Mouse (Mus musculus): ENCODE measurements around the gene AU021092. TPM values are rescaled to one million over a fixed set of nuclear protein-coding genes. Genes with fewer than 3 reads are reported as not detected.

The AU021092 gene
- polyA plus RNA-seq (2012; rRNA removed): 78.3 and 86.0 TPM in 2 replicates

GRCm38 (mm10) chr16:5222140-5222539 is at the start of gene AU021092:
Gene AU021092 (minus strand): TSS chr16:5222299.

GRCm38 (mm10) chr16:5255779-5256496 is 33.8 kb upstream of the AU021092 start, which contains the start of gene Eef2kmt:
Gene Eef2kmt (minus strand): TSS chr16:5255983.

DNA sequence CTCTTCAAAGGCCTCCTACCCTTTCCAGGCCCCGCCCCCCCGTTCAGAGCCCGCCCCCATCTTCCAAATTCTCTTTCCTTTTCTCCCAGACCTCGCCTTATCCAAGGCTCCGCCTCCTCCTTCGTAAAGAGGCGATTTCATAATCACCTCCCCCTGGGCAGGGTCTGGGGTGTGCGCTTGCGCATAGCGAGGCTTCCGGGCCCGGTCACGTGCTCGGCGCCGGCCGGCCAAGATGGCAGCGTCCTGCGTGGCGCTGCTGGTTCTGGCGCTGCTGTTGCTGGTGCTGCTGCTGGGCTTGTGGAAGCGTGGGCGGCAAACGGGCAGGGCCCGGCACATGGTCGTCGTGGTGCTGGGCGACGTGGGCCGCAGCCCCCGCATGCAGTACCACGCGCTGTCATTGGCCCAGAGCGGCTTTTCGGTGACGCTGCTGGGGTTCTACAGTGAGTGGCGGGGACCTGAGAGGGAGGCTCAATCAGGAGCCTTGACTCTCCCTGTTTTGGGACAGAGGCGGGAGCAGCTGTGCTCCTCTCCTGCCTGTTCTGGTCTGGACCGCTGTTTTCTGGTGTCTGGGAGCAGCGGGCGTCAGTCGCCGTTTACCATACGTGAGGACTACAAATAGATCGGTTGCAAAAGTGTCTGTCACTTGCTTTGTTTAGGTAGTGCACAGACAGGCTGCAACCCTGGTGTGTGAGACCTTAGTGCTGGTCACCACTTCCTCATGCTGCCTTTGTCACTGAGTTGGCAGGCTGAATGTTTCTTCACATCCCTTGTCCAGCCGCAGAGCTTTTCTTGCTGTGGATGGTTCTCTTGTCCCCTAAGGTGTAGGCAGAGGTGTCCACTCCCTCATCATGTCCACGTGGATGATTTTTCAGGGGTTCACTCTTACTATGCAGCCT is 11.6 kb upstream of the AU021092 start, which contains the start of gene Alg1:
Alg1 (plus strand) TSS at position 204 of the 896 bp plus-strand sequence.

DNA sequence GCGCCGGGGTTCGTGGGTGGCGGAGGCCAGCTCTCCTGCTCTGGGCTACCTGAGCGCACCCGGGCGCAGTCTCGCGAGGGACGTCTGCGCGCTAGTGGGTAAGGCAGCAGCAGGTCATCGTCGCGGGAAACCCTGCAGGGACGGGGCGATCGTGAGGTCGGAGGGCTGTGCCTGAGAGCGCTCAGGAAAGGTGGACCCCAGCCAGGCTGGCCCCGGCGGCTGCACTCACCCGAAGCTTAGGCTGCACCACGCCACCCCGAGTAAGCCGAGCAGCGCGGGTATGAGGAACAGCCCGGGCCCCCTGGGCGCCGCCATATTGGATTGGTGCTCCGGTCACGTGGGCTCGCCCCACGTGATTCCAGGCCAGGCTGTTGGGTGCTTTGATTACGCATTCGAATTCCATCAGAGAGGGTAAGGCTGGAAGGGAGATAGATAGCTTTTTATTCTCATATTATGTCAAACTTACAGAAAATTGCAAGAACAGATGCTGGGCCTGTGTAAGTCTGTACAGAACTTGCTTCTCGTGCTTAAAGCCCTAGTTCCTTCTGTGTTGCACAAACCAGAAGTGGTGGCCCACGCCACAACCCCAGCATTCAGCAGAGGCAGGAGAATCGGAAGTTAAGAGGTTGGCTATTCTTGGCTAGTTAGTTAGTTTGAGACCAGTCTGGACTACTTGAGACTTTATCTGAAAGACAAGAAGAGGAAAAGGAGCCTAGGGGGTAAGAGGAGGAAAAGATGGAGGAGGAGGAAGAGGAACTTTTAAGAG is 18.2 kb downstream of the AU021092 start, which contains the start of gene Nagpa:
Nagpa (minus strand) TSS at position 345 of the 766 bp plus-strand sequence.

Other genes with a start within 250 kb of the AU021092 start
- gene Sept12, start 224.4 kb downstream of the AU021092 start, polyA plus RNA-seq (2012; rRNA removed): 0.18 and 0.52 TPM in 2 replicates
- gene Smim22, start 215.0 kb downstream of the AU021092 start, polyA plus RNA-seq (2012; rRNA removed): 37.0 and 63.4 TPM in 2 replicates
- gene Rogdi, start 208.7 kb downstream of the AU021092 start, polyA plus RNA-seq (2012; rRNA removed): 117 and 151 TPM in 2 replicates
- 58.9 and 68.7 TPM in 2 replicates for gene Glyr1, start 172.4 kb downstream of the AU021092 start, polyA plus RNA-seq (2012; rRNA removed)
- 35.8 and 43.4 TPM in 2 replicates for gene Ubn1, start 172.2 kb downstream of the AU021092 start, polyA plus RNA-seq (2012; rRNA removed)
- gene Ppl, start 89.9 kb downstream of the AU021092 start, polyA plus RNA-seq (2012; rRNA removed): 3.4 and 3.5 TPM in 2 replicates
- gene Sec14l5, start 75.2 kb downstream of the AU021092 start, polyA plus RNA-seq (2012; rRNA removed): 0.81 and 0.83 TPM in 2 replicates
- 56.9 and 64.1 TPM in 2 replicates for gene Nagpa, start 18.3 kb downstream of the AU021092 start, polyA plus RNA-seq (2012; rRNA removed)
- gene Alg1, start 11.3 kb upstream of the AU021092 start, polyA plus RNA-seq (2012; rRNA removed): 81.5 and 85.5 TPM in 2 replicates
- 105 and 108 TPM in 2 replicates for gene Eef2kmt, start 33.7 kb upstream of the AU021092 start, polyA plus RNA-seq (2012; rRNA removed)